Mouse (Mus musculus) spleen, adult 2 months (tissue): ENCODE results near the gene Nsg2.

Experiments used
- CTCF ChIP-seq: fragments of 200-500 bp; IDR thresholded peaks from 2 replicates; pipeline ENCODE4 v1.5.1; 2011; ENCODE audit warnings: mild to moderate bottlenecking, inconsistent platforms; ENCODE audit not compliant: insufficient read depth, insufficient read length, insufficient replicate concordance; ENCODE audit errors: extremely low read depth
- POLR2A ChIP-seq: fragments of 200-500 bp; IDR thresholded peaks from 2 replicates; pipeline ENCODE4 v1.6.1; 2011; ENCODE audit warnings: low read depth, low read length, inconsistent platforms

GRCm38 (mm10) chr11:32057389-32057788 lies 57.1 kb downstream of the Nsg2 start:
- no peak for TF ChIP-seq POLR2A
- TF ChIP-seq CTCF = no peak
